10 mouse cellular contexts compared by ENCODE assay signal in the genomic region with DNA sequence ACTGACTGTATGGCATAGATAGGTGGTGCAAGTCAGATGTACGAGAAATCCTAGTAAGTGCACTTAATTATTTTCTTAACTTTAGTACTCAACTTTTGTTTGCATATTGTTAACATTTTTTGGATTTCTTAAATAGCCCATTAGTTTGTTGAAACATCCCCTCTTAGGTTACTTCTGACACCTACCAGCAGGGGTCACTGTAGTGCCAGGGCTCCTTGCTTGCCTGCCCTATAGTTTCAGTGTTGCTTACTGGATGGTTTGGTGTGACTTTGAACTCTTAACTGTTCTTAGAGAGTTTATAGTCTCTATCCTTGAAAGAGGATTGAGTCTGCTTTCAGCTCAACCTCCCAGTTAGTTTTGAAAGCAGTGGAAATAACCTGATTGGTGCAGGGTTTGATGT. TPM values are rescaled to one million over a fixed set of nuclear protein-coding genes. Genes with fewer than 3 reads are reported as not detected.
DNase-seq lines count a peak whose midpoint lies in the region; ATAC-seq and TF ChIP-seq lines count a peak whose summit lies in the region.
"Had no signal": no experiment of that assay in that cellular context is flagged by ENCODE, and none has a peak within 500 bp of the region (broad histone marks: within the 10 kb centered on the region; RNA-seq: fewer than 3 reads in every experiment).

No protein-coding gene starts in this region.

- in situ Hi-C loops in ES-E14 (cut with MboI; ENCODE audit: low sequenced_read_pairs in 2 of 2, unreplicated experiment in 2 of 2) = no loop called here

- no peak overlapping the region for H3K4me2 ChIP-seq in hindbrain, embryonic 14.5 days (replicated peaks)
- no peak overlapping the region for H3K4me2 ChIP-seq in hindbrain, embryonic 13.5 days
- H3K4me2 ChIP-seq: embryonic facial prominence, embryonic 15.5 days; midbrain, embryonic 12.5 days had no signal

- no peak for ATAC-seq in hindbrain, embryonic 14.5 days (ENCODE audit: low FRiP score)
- ATAC-seq in hindbrain, embryonic 13.5 days (ENCODE audit: low FRiP score) = no peak
- peak; percentile 77 for ATAC-seq in megakaryocyte-erythroid progenitor cell, adult 5-6 weeks (replicated peaks; ENCODE audit: low FRiP score, low TSS enrichment, poor library complexity, severe bottlenecking)

- no peak overlapping the region for H3K27ac ChIP-seq in hindbrain, embryonic 14.5 days
- no peak overlapping the region for H3K27ac ChIP-seq in hindbrain, embryonic 13.5 days
- no peak overlapping the region for H3K27ac ChIP-seq in ES-E14 (ENCODE audit: insufficient read depth, low read depth, low read length, poor library complexity, severe bottlenecking)
- H3K27ac ChIP-seq: embryonic facial prominence, embryonic 15.5 days; midbrain, embryonic 12.5 days had no signal

- peak; percentile 79 for DNase-seq in hindbrain, embryonic 14.5 days (ENCODE audit: low spot score)
- peak; percentile 65 for DNase-seq in ES-E14 (ENCODE audit: low read depth, low spot score)
- peak; percentile 64 for DNase-seq in c-Kit-positive CD71-positive TER-119-positive erythroid progenitor cells, embryonic 14.5 days (ENCODE audit: low spot score)
- DNase-seq in frontal cortex, postnatal 36 days (ENCODE audit: low spot score in 2 of 2) = peak; percentile 47 to 63
- DNase-seq in layer of hippocampus, adult 9-11 months = peak; percentile 17
- DNase-seq in splenic B cell, adult 2 months (ENCODE audit: low read depth, low spot score) = peak; percentile 80

- no peak overlapping the region for H3K9ac ChIP-seq in hindbrain, embryonic 14.5 days
- H3K9ac ChIP-seq in hindbrain, embryonic 13.5 days = no peak overlapping the region
- H3K9ac ChIP-seq in ES-E14 (ENCODE audit: insufficient read depth, low read depth, low read length, poor library complexity, severe bottlenecking) = no peak overlapping the region
- H3K9ac ChIP-seq: embryonic facial prominence, embryonic 15.5 days; midbrain, embryonic 12.5 days had no signal

- WGBS in hindbrain, embryonic 14.5 days = 59% methylated on average over 1 of the region's 1 CpGs
- 71% methylated on average over 1 of the region's 1 CpGs for WGBS in hindbrain, embryonic 13.5 days

- H3K9me3 ChIP-seq in hindbrain, embryonic 14.5 days (ENCODE audit: control insufficient read depth, low read length) = no peaks in the 10 kb centered on the region
- H3K9me3 ChIP-seq in hindbrain, embryonic 13.5 days = no peaks in the 10 kb centered on the region
- no peaks in the 10 kb centered on the region for H3K9me3 ChIP-seq in ES-E14 (ENCODE audit: control insufficient read depth, insufficient read depth, low read depth, low read length)
- H3K9me3 ChIP-seq: embryonic facial prominence, embryonic 15.5 days; midbrain, embryonic 12.5 days had no signal

- H3K36me3 ChIP-seq in hindbrain, embryonic 14.5 days (replicated peaks; ENCODE audit: control insufficient read depth, insufficient read depth) = peaks cover 8% of the 10 kb centered on the region; the same call in 1 of the 2 replicates
- peaks cover 6% of the 10 kb centered on the region for H3K36me3 ChIP-seq in hindbrain, embryonic 13.5 days
- peaks cover 9% of the 10 kb centered on the region; the same call in 1 of the 2 replicates for H3K36me3 ChIP-seq in ES-E14 (ENCODE audit: control insufficient read depth, insufficient read depth, low read length, poor library complexity, severe bottlenecking)
- peaks cover 2% of the 10 kb centered on the region for H3K36me3 ChIP-seq in splenic B cell, adult 2 months (ENCODE audit: control insufficient read depth, insufficient read depth, low read length, poor library complexity, severe bottlenecking)

- H3K27me3 ChIP-seq in hindbrain, embryonic 14.5 days (ENCODE audit: control insufficient read depth, insufficient read depth, low read length) = no peaks in the 10 kb centered on the region
- no peaks in the 10 kb centered on the region for H3K27me3 ChIP-seq in hindbrain, embryonic 13.5 days
- H3K27me3 ChIP-seq in splenic B cell, adult 2 months (ENCODE audit: control insufficient read depth, insufficient read depth, low read length, poor library complexity, severe bottlenecking) = no peaks in the 10 kb centered on the region
- H3K27me3 ChIP-seq: embryonic facial prominence, embryonic 15.5 days; midbrain, embryonic 12.5 days had no signal

- H3K4me3 ChIP-seq in hindbrain, embryonic 14.5 days (replicated peaks; ENCODE audit: low read length) = no peak overlapping the region
- no peak overlapping the region for H3K4me3 ChIP-seq in hindbrain, embryonic 13.5 days
- no peak overlapping the region for H3K4me3 ChIP-seq in ES-E14 (ENCODE audit: insufficient read depth in 1 of 2, low read depth in 1 of 2, low read length in 2 of 2, poor library complexity in 1 of 2, severe bottlenecking in 1 of 2)
- H3K4me3 ChIP-seq: embryonic facial prominence, embryonic 15.5 days; midbrain, embryonic 12.5 days had no signal

- H3K4me1 ChIP-seq in hindbrain, embryonic 14.5 days (replicated peaks; ENCODE audit: control insufficient read depth, insufficient read depth, low read length) = no peaks in the 10 kb centered on the region
- H3K4me1 ChIP-seq in hindbrain, embryonic 13.5 days (replicated peaks) = no peaks in the 10 kb centered on the region
- no peaks in the 10 kb centered on the region for H3K4me1 ChIP-seq in ES-E14 (ENCODE audit: control insufficient read depth in 2 of 2, insufficient read depth in 2 of 2, low read length in 2 of 2, poor library complexity in 1 of 2)
- H3K4me1 ChIP-seq: embryonic facial prominence, embryonic 15.5 days; midbrain, embryonic 12.5 days had no signal

TF ChIP-seq in ES-E14, 5 proteins besides CTCF, POLR2A, EP300 and RAD21:
- no peak for TF ChIP-seq HCFC1 (IDR thresholded peaks at IDR 0.05; ENCODE audit: borderline replicate concordance, insufficient read depth, low read length)
- peak; percentile 46; the same call in 1 of the 2 replicates for TF ChIP-seq ZC3H11A (IDR thresholded peaks at IDR 0.05; ENCODE audit: borderline replicate concordance, low read depth, low read length)
- TF ChIP-seq ZNF384 (IDR thresholded peaks at IDR 0.05; ENCODE audit: low read depth, low read length) = no peak
- no peak for TF ChIP-seq CHD2 (IDR thresholded peaks at IDR 0.05; ENCODE audit: low read depth, low read length)
- TF ChIP-seq MAFK (IDR thresholded peaks at IDR 0.05; ENCODE audit: insufficient read depth, low read depth, low read length) = no peak
TF ChIP-seq in ES-E14: peak in this region for 1.

RNA-seq across cellular contexts. Expression of gene Agps, which starts 51.6 kb away (rescaled TPM):
- 41.5 and 44.4 TPM in 2 replicates for polyA plus RNA-seq in hindbrain, embryonic 14.5 days (2014; fragmentation: Nextera tagmentation; extraction: Ambion mirVana)
- 32.8 and 32.9 TPM in 2 replicates for polyA plus RNA-seq in hindbrain, embryonic 13.5 days (2015; fragmentation: Nextera tagmentation; extraction: Ambion mirVana)
- 74.6 and 101 TPM in 2 replicates for total RNA-seq in ES-E14 (2012; rRNA removed)
- total RNA-seq in megakaryocyte-erythroid progenitor cell, adult 5-6 weeks (2014; fragmentation: Nextera tagmentation) = 27.6 and 32.8 TPM in 2 replicates
- 24.3 and 34.3 TPM in 2 replicates for total RNA-seq in megakaryocyte-erythroid progenitor cell, adult 5-6 weeks (2017)

RNA-seq across cellular contexts. Expression of gene Ttc30b, which starts 54.8 kb away (rescaled TPM):
- polyA plus RNA-seq in hindbrain, embryonic 14.5 days (2014; fragmentation: Nextera tagmentation; extraction: Ambion mirVana) = 22.7 and 23.6 TPM in 2 replicates
- 16.7 and 20.9 TPM in 2 replicates for polyA plus RNA-seq in hindbrain, embryonic 13.5 days (2015; fragmentation: Nextera tagmentation; extraction: Ambion mirVana)
- total RNA-seq in ES-E14 (2012; rRNA removed) = 2.3 and 2.6 TPM in 2 replicates
- 0.15 and 0.54 TPM in 2 replicates for total RNA-seq in megakaryocyte-erythroid progenitor cell, adult 5-6 weeks (2014; fragmentation: Nextera tagmentation)
- 0.66 and 1.8 TPM in 2 replicates for total RNA-seq in megakaryocyte-erythroid progenitor cell, adult 5-6 weeks (2017)

Comparison
In these comparisons a context has a peak if more than half of its experiments do, and no peak if none do; other contexts are left out.
1. DNase-seq: peak in every context shown above with its lines; median percentile 80 in splenic B cell, adult 2 months; 79 in hindbrain, embryonic 14.5 days; 65 in ES-E14; 64 in c-Kit-positive CD71-positive TER-119-positive erythroid progenitor cells, embryonic 14.5 days; 55 in frontal cortex, postnatal 36 days; 17 in layer of hippocampus, adult 9-11 months.